ENCODE assay signal across 12 mouse cellular contexts in genomic region chr4:143719155-143719554, GRCm38 (mm10).
"Had no signal": no experiment of that assay in that cellular context is flagged by ENCODE, and none has a peak within 500 bp of the region (broad histone marks: within the 10 kb centered on the region; RNA-seq: fewer than 3 reads in every experiment).

Gene Gm13078, plus strand, starts transcription at chr4:143719455.

- DNase-seq: left cerebral cortex, postnatal 4 days; liver; liver, embryonic 13.5 days; liver, postnatal 0 days; lung, adult 18-20 months; lung, adult 2 months; lung, embryonic 14.5 days; lung, postnatal 10 days; lung, postnatal 14 days; lung, postnatal 36 days; lung, postnatal 4 days; midbrain, embryonic 14.5 days had no signal
